Mouse (Mus musculus): ENCODE data around the gene Rab3d.
"Not testable (repeated sequence)": the region's sequence is repeated elsewhere in the genome, so short reads cannot be mapped to it uniquely, and the experiment has no call there.

The Rab3d gene

GRCm38 (mm10) chr9:21909474-21910223 is 8.3 kb downstream of the Rab3d start:
- DNase-seq (ENCODE audit: low spot score in 2 of 2), result no peak

DNA sequence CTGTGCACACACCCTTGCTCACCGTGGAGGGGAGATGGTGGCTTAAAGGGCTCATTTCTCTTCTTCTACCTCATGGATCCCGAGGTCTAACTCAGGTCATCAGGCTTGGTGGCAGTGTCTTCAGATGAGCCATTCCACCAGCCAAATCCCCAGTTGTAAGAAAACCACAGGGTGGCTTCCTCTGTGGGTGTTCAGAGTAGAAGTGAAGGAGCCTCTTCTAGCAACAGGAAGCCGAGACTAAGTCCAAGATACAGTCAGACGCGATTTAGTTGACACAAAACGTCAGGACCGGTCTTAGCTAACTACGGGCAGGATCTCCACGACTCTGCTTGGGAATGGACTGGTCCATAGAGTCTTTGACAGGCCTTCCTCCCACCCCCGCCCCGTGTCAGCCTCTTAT is 9.8 kb downstream of the Rab3d start:
- DNase-seq (ENCODE audit: low spot score in 2 of 2), result no peak

- no peak for DNase-seq (ENCODE audit: low spot score in 2 of 2)
Measured at GRCm38 (mm10) chr9:21904031-21904430, 14.0 kb downstream of the Rab3d start.

- peak; percentile 85 to 88 for DNase-seq (ENCODE audit: low spot score in 2 of 2)
Measured at GRCm38 (mm10) chr9:21901223-21901820, 16.7 kb downstream of the Rab3d start.

DNA sequence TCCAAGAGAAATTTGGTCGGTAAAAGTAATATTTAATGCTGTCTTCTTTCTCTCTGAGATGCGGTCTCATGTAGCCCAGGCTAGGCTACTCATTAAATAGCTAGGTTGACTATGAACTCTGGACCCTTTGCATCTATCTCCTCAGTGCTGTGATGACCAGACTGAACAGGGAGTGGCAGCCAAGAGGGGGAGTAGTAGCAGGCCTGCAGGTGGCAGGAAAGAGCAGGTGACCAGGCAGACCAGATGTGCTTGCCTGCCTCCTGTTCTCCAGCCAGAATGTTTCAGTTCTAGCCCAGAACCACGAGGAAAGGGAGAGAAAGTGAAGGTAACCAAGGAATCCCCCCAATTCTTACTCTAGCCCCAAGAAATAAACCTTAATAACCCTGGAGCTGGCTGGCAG is 28.8 kb downstream of the Rab3d start:
- no peak for DNase-seq (ENCODE audit: low spot score in 2 of 2)

GRCm38 (mm10) chr9:21876601-21877000 is 41.4 kb downstream of the Rab3d start:
- DNase-seq (ENCODE audit: low spot score in 2 of 2), result no peak

DNA sequence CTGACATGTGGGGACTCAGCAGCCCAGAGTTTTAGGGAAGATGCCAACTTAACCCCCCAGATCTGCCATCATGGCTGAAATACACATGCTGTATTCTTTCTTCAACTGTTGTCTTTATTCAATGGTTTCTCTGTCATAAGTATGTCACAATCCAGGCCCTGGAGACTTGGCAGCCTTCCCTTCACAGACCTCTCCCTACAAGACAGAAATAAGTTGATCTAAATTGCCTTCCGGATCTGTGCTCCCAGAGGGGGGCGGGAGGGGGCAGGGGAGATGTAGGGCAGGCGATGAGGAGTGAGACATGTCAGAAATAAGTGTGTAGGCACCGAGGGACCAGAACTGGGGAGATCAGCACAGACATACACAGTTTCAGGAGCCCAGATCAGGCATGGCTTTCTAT is 45.8 kb downstream of the Rab3d start:
- no peak for DNase-seq (ENCODE audit: low spot score in 2 of 2)

DNA sequence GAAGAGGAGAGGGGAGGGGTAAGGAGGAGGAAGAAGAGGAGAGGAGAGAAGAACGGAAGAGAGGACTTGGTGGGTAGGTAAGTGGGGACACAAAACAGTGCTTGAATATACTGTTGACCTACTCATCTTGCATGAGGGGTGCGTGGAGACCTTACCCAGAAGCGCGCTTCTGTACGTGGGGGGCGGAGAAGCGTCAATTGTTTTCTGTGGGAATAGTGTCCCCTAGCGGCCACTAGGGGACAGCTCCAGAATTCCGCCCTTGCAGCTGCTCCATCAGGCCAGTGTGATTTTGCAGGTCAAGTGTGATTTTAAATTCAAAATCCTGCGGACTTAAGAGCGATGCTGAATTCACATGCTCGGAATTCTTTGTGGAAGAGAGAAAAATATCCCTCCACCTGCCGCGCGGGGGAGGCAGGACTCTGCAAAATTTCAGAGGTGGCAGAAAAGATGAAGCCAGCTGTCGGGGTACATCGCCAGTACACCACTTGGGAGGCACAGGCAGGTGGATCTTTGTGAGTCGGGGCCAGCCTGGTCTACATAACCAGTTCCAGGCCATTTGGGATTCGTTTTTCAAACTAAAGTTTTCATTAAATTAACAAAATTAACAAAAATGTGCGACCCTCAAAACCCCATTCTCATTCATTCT is 47.0 kb downstream of the Rab3d start:
- peak; percentile 47 to 63 for DNase-seq (ENCODE audit: low spot score in 2 of 2)

GRCm38 (mm10) chr9:21869290-21869689 is 48.7 kb downstream of the Rab3d start:
- DNase-seq (ENCODE audit: low spot score in 2 of 2), result peak; percentile 42 to 64

DNA sequence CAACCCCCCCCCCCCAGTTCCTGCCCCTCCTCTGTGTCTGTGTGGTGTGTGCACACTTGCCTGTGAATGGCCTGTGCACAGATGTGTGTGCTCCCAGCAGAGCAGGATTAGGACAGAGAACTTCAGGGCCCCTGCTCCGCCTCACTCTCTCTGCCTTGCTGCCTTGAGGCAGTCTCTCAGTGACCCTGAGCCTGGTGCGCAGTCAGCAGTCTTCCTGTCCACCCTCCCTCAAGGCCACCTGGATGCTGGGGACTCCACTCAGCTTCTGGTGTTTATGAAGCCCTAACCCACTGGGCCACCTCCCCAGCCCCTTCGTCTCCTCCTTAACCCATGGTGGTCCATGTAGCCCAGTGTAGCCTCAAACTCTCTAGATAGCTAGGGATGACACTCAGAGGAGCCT is 50.3 kb downstream of the Rab3d start:
- DNase-seq (ENCODE audit: low spot score in 2 of 2), result no peak

DNA sequence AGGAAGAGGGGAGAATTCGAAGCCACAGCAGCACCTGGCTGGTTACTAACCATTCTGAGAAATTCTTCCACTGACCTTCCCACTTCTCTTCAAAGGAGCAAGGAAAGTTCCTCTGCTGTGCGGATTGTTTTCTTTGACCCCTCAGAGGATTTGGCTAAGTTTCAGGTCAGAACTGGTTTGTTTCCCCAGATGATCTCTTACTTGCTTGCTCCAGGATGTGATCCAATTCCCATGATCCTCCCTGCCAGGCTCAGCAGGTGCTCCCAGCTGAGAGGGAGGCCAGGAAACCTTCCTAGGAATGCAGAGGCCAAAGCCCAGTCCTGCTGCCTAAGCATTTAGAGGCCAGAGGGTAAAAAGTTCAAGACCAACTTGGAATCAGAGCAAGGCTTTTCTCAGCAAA is 51.4 kb downstream of the Rab3d start:
- no peak for DNase-seq (ENCODE audit: low spot score in 2 of 2)

DNA sequence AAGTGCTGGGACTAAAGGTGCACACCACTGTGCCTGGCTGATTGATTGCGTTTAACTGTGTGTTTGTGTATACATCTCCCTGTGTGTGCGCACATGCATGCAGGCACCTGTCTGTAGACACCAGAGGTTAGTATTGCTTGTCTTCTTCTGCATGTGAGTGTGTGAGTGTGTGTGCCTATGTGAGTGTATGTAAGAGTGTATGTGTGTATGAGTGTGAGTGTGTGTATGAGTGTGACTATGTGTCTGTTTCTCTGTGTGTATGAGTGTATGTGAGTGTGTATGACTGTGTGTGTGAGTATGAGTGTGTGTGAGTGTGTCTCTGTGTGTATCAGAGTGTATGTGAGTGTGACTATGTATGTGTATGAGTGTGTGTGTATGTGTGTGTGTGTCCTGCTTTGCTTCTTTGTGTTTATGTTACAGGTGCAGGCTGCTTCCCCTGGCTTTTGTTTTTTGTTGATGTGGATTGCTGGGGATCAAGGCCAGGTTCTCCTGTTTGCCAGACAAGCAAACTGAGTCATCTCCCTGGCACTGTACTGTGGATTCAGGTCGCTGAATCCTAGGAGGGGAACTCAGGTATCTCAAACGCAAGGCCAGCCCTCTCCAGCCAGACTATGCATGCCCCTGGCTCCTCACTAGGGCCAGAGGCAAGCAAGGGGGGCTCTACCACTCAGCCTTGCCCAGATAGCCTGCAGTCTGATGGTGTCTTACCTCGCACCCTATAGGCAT is 52.2 kb downstream of the Rab3d start:
- DNase-seq (ENCODE audit: low spot score in 2 of 2), result no peak

GRCm38 (mm10) chr9:21862181-21862580 is 55.8 kb downstream of the Rab3d start:
- no peak for DNase-seq (ENCODE audit: low spot score in 2 of 2)

GRCm38 (mm10) chr9:21860349-21860748 is 57.6 kb downstream of the Rab3d start:
- not testable (repeated sequence) for DNase-seq (ENCODE audit: low spot score in 2 of 2)

DNA sequence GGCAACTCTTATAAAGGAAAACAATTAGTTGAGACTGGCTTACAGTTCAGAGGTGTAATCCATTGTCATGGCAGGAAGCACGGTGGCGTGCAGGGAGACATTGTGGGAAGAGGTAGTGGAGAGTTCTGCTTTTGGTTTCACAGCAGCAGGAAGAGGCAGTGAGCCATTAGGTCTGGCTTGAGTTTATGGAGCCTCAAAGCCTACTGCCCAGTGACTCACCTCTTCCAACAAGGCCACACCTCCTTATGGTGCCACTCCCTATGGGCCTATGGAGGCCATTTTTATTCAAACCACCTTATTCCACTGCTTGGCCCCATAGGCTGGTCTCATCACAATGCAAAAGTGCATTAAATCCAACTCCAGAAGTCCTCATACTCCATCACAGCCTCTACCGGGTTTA is 58.4 kb downstream of the Rab3d start:
- DNase-seq (ENCODE audit: low spot score in 2 of 2), result no peak

- DNase-seq (ENCODE audit: low spot score in 2 of 2), result no peak
Measured at GRCm38 (mm10) chr9:21858084-21858483, 59.9 kb downstream of the Rab3d start.

- no peak for DNase-seq (ENCODE audit: low spot score in 2 of 2)
Measured at GRCm38 (mm10) chr9:21857501-21857900, 60.5 kb downstream of the Rab3d start.
